Mouse (Mus musculus) forebrain, embryonic 11.5 days (tissue): Measurements from ENCODE around the gene Taf1. TPM values are rescaled to one million over a fixed set of nuclear protein-coding genes. Genes with fewer than 3 reads are reported as not detected.

Experiments
- ATAC-seq: fragments of 200-750 bp; cut with Nextera tagmentation; replicated peaks from 2 replicates; pipeline ENCODE4 v1.8.0; 2017; ENCODE audit warnings: moderate TSS enrichment; ENCODE audit not compliant: low FRiP score
- DNase-seq: peaks from one replicate; pipeline ENCODE4 v3.0.0-alpha.2; 2017; ENCODE audit warnings: low spot score
- H3K27ac ChIP-seq: fragments of 300-500 bp; sonication (generic); 2 replicates; pipeline ENCODE4 v1.5.1; 2014; ENCODE audit warnings: low read depth, low read length
- H3K27me3 ChIP-seq: fragments of 300-500 bp; sonication (generic); 2 replicates; pipeline ENCODE4 v1.6.1; 2014; ENCODE audit warnings: mild to moderate bottlenecking, low read length, mixed read lengths; ENCODE audit not compliant: control insufficient read depth, insufficient read depth
- H3K36me3 ChIP-seq: fragments of 300-500 bp; sonication (generic); 2 replicates; pipeline ENCODE4 v1.6.1; 2014; ENCODE audit warnings: mild to moderate bottlenecking, low read length, moderate library complexity, mixed read lengths; ENCODE audit not compliant: control insufficient read depth, insufficient read depth
- H3K4me1 ChIP-seq: fragments of 300-500 bp; sonication (generic); replicated peaks from 2 replicates; pipeline ENCODE4 v1.6.1; 2014; ENCODE audit warnings: low read length, mixed read lengths; ENCODE audit not compliant: control insufficient read depth, insufficient read depth
- H3K4me2 ChIP-seq: fragments of 300-500 bp; sonication (generic); 2 replicates; pipeline ENCODE4 v1.6.1; 2014; ENCODE audit warnings: low read depth, mild to moderate bottlenecking, low read length, moderate library complexity, mixed read lengths; ENCODE audit not compliant: severe bottlenecking
- H3K4me3 ChIP-seq: fragments of 300-500 bp; sonication (generic); 2 replicates; pipeline ENCODE4 v1.5.1; 2014; ENCODE audit warnings: low read depth, low read length
- H3K9ac ChIP-seq: fragments of 300-500 bp; sonication (generic); 2 replicates; pipeline ENCODE4 v1.6.1; 2014; ENCODE audit warnings: low read length
- H3K9me3 ChIP-seq: fragments of 300-500 bp; sonication (generic); 2 replicates; pipeline ENCODE4 v1.6.1; 2016; ENCODE audit warnings: low read length, mixed read lengths; ENCODE audit not compliant: control insufficient read depth
- WGBS: fragments of 180-500 bp; shearing (Covaris S2); extraction: QIAGEN DNeasy Blood & Tissue Kit; methylation state at CpG from one replicate; pipeline ENCODE4 v1.1.7; 2014; 5-methylcytosine and 5-hydroxymethylcytosine counted together
- polyA plus RNA-seq: library from polyadenylated mRNA; unstranded; fragments of >200 nt; fragmentation: Nextera tagmentation; extraction: Ambion mirVana; gene quantifications from 2 replicates; pipeline ENCODE4 v1.2.1, GENCODE M21; 2014

Gene Taf1
- polyA plus RNA-seq, 1 experiment from 2014 or later: 28.3 TPM

DNA sequence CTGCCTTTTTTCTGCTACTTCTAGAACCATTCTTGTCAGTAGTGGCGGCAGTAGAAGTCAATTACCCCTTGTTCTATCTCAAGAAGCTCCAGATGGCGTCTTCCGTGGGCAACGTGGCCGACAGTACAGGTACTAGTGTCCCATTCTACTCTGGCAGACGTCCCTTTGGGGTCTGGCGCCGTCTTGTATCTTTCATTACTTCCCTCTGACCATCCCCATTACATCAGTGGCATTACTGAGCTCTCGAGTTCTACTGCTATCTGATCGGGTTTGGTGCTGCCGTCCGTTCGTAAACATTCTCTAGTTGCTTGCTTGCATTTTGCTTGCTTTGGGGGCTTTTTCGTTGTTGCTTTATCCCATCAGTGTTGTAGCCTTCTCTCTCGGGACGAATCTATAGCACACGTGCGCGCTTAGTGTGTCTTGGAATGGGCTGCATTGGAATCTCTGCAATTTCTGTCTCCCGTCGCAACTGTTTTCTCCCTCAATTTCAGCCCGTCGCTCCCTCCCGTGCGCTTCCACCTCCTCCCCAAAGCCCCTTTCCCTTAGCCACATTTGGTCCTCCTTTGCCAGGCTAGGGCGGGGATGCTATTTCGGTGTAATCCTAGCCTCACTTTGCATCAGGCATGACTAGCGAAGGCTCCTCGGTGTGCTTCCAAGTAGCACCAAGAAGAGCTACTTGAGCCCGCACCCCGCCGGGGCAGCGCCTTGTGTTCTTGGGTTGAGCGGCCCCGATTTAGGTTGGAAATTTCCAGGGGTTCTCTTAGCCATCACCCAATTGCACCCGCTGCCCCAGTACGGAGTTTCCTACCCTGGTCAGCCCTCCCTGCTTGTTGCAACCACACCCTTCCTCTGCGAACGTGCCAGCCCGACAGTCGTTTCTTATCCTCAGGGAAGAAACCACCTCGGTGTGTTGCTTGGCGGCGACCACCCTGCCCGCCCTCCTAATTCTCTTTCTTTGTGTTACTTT lies 107.9 kb downstream of the Taf1 start:
- WGBS: 17% methylated on average over 45 of the region's 45 CpGs

GRCm38 (mm10) chrX:101641161-101641530 lies 108.6 kb downstream of the Taf1 start:
- ATAC-seq (no peak), DNase-seq (no peak)
- H3K4me3 ChIP-seq: peak overlapping the region; percentile 64
- WGBS: 13% methylated on average over 6 of the region's 6 CpGs
- no peaks in the 10 kb centered on the region for H3K4me1 ChIP-seq
- H3K27ac ChIP-seq: peak overlapping the region; percentile 66; the same call in 1 of the 2 replicates
- peak overlapping the region; percentile 56; the same call in 1 of the 2 replicates for H3K4me2 ChIP-seq
- H3K36me3 ChIP-seq: no peaks in the 10 kb centered on the region; the same call in 1 of the 2 replicates
- H3K9me3 ChIP-seq: no peaks in the 10 kb centered on the region
- peak overlapping the region; percentile 87; the same call in 1 of the 2 replicates for H3K9ac ChIP-seq
- no peaks in the 10 kb centered on the region; the same call in 1 of the 2 replicates for H3K27me3 ChIP-seq

More for the DNA sequence above, 107.9 kb downstream of the Taf1 start:
- DNase-seq (peak; percentile 66), ATAC-seq (peak; percentile 70)
- Histone ChIP-seq H3K27me3 (no peaks in the 10 kb centered on the region; the same call in 1 of the 2 replicates), H3K4me1 (no peaks in the 10 kb centered on the region), H3K36me3 (no peaks in the 10 kb centered on the region; the same call in 1 of the 2 replicates), H3K9ac (peak overlapping the region; percentile 87), H3K4me3 (peak overlapping the region; percentile 64), H3K27ac (peak overlapping the region; percentile 66), H3K9me3 (no peaks in the 10 kb centered on the region), H3K4me2 (peak overlapping the region; percentile 21; the same call in 1 of the 2 replicates)

DNA sequence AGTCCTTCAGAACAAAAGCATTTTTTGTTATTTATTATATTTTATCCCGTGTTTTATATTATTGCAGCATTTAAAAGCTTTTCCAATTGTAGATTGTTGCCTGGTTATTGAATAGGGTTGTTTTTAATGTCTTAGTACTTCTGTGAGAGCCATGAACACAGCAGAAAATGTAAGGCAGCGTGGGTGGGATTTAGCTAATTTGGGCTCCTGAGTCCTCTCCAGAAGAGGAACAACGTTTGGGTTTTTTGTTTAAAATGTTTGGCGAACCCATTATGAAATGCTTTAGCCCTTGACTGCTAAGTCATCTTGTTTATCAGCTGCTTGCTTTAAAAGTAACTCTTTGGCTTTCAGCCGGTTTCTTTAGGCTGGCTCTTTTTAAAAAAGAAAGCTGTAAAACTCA lies 109.6 kb downstream of the Taf1 start:
- Histone ChIP-seq H3K36me3 (no peaks in the 10 kb centered on the region; the same call in 1 of the 2 replicates), H3K9ac (peak overlapping the region; percentile 53; the same call in 1 of the 2 replicates)

DNA sequence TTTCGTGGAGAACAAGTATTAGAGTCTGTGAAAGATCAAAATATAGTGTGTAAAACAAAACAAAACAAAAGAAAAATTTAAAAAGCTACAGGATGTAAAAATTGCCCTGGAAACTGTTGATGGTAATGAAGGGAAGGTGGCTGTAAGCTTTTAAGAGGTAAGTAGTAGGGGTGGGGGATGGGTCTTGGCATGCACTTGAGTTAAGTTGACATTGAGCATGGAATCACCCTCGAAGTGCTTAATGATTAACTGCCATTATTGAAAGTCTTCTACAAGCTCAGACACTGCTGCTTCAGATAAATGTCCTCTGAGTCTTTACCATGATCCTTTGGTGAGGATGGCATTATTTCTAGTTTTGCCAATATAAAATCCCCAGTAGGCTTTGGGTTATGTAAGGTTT lies 112.8 kb downstream of the Taf1 start:
- ATAC-seq (no peak), DNase-seq (no peak)
- no peaks in the 10 kb centered on the region; the same call in 1 of the 2 replicates for H3K36me3 ChIP-seq
- no peaks in the 10 kb centered on the region for H3K4me1 ChIP-seq
- no peaks in the 10 kb centered on the region for H3K27me3 ChIP-seq
- no peak overlapping the region for H3K4me3 ChIP-seq
- H3K9ac ChIP-seq: no peak overlapping the region
- no peaks in the 10 kb centered on the region for H3K9me3 ChIP-seq
- H3K4me2 ChIP-seq: no peak overlapping the region
- H3K27ac ChIP-seq: no peak overlapping the region
- 87% methylated on average over 2 of the region's 2 CpGs for WGBS

More for the DNA sequence above, 109.6 kb downstream of the Taf1 start:
- WGBS: 15% methylated on average over 5 of the region's 5 CpGs
- Histone ChIP-seq H3K9me3 (no peaks in the 10 kb centered on the region), H3K4me2 (peak overlapping the region; percentile 56), H3K27ac (no peak overlapping the region), H3K27me3 (no peaks in the 10 kb centered on the region; the same call in 1 of the 2 replicates), H3K4me3 (peak overlapping the region; percentile 64), H3K4me1 (no peaks in the 10 kb centered on the region)
- no peak for ATAC-seq
- DNase-seq: no peak

DNA sequence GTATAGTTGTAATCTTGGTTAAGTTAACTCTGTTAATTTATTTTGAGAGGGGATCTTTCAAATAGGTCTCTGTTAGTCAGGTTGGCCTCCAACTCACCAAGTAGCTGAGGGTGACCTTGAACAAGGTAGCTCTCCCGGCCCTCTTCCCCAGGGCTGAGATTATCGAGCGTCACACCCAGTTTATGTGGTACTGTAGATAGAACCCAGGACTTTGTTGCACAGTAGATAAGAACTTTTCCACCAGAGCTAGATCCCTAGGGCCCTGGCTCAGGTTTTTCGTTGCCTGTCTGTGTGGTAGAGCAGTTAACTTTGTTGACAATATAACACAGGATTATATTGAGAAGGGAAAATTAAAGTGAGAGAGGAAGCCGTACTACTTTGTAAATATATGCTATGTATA lies 114.1 kb downstream of the Taf1 start:
- DNase-seq (no peak), ATAC-seq (no peak)
- H3K27me3 ChIP-seq: no peaks in the 10 kb centered on the region
- WGBS: 89% methylated on average over 5 of the region's 5 CpGs
- H3K4me1 ChIP-seq: no peaks in the 10 kb centered on the region
- H3K27ac ChIP-seq: no peak overlapping the region
- H3K9me3 ChIP-seq: no peaks in the 10 kb centered on the region
- H3K36me3 ChIP-seq: no peaks in the 10 kb centered on the region; the same call in 1 of the 2 replicates
- no peak overlapping the region for H3K4me3 ChIP-seq
- H3K4me2 ChIP-seq: no peak overlapping the region
- H3K9ac ChIP-seq: no peak overlapping the region

Other genes with a start within 250 kb of the Taf1 start
- gene Nlgn3, start 233.6 kb upstream of the Taf1 start, polyA plus RNA-seq: 28.1 and 32.1 TPM in 2 replicates
- not detected in 2 replicates for gene Gjb1, start 156.4 kb upstream of the Taf1 start, polyA plus RNA-seq
- 24.4 and 25.6 TPM in 2 replicates for gene Zmym3, start 111.9 kb upstream of the Taf1 start, polyA plus RNA-seq
- gene Nono, start 103.4 kb upstream of the Taf1 start, polyA plus RNA-seq: 671 and 672 TPM in 2 replicates
- 3.0 and 3.5 TPM in 2 replicates for gene Itgb1bp2, start 83.6 kb upstream of the Taf1 start, polyA plus RNA-seq
- 215 and 230 TPM in 2 replicates for gene Ogt, start 107.3 kb downstream of the Taf1 start, polyA plus RNA-seq
- 0.11 TPM in 1 of 2 replicates, not detected in the other for gene Cxcr3, start 201.5 kb downstream of the Taf1 start, polyA plus RNA-seq